Mouse (Mus musculus) embryonic fibroblast, embryonic 13.5 days (primary cell): ENCODE data around the gene Snx18. TPM values are rescaled to one million over a fixed set of nuclear protein-coding genes. Genes with fewer than 3 reads are reported as not detected.

ENCODE experiments used
- H3K27ac ChIP-seq: 2 replicates; pipeline ENCODE4 v1.5.1; 2012; ENCODE audit warnings: low read length, control low read depth, inconsistent platforms; ENCODE audit not compliant: insufficient read depth
- H3K4me1 ChIP-seq: 2 replicates; pipeline ENCODE4 v1.6.1; 2011; ENCODE audit warnings: low read length; ENCODE audit not compliant: control insufficient read depth, insufficient read depth
- H3K4me3 ChIP-seq: 2 replicates; pipeline ENCODE4 v1.5.1; 2011; ENCODE audit warnings: mild to moderate bottlenecking, control low read depth, low read length; ENCODE audit not compliant: insufficient read depth
- CTCF ChIP-seq: IDR thresholded peaks from 2 replicates; pipeline ENCODE4 v1.5.1; 2011; ENCODE audit warnings: mild to moderate bottlenecking, control low read depth, low read length, moderate library complexity, borderline replicate concordance; ENCODE audit not compliant: insufficient read depth
- POLR2A ChIP-seq: IDR thresholded peaks from 2 replicates; pipeline ENCODE4 v1.6.1; 2011; ENCODE audit warnings: low read depth, mild to moderate bottlenecking, control low read depth, low read length, moderate library complexity
- polyA plus RNA-seq: library from polyadenylated mRNA; stranded (reverse); fragments of >200 nt; gene quantifications from 2 replicates; pipeline ENCODE4 v1.2.4, GENCODE M21; 2011; ENCODE audit warnings: low read depth; ENCODE audit not compliant: missing spikeins, insufficient read length

Snx18 gene
- polyA plus RNA-seq, 1 experiment, result 60.7 TPM

DNA sequence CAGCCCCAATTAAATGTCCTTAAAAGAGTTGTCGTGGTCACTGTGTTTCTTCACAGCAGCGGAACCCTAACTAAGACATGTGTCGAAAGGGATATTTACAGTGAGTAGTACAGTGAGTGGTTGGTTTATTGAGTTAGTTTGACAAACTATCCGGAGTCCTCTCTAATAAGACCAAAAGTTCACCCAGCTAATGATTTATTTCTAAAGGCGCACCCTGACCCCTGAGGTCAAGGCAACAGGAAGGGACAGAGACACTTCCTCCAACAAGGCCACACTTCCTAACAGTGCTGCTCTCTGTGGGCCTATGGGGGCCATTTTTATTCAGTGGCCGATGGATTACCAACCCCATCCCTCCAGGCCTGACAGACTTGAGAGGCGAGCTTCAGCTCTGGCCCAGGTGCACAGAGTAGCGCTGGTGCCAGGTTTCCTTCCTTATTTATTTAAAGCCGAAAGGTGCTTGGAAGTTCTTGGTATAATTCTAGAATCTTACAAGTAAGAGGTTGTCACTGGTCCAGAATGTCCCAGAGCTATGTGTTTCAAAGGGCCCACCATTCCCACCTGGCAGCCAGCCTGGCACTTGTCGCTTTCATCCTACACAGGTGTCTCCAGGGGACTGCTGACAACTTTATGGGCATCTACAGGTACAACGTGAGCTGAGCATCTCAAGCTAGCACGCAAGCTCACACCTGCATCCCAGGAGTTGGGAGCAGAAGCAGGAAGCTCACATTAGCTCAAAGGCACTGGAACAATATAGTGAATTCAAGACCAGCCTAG is 16.3 kb downstream of the Snx18 start:
- Histone ChIP-seq H3K27ac (no peak overlapping the region), H3K4me3 (no peak overlapping the region), H3K4me1 (peaks cover 8% of the 10 kb centered on the region; the same call in 1 of the 2 replicates)
- TF ChIP-seq CTCF (no peak), POLR2A (no peak)

DNA sequence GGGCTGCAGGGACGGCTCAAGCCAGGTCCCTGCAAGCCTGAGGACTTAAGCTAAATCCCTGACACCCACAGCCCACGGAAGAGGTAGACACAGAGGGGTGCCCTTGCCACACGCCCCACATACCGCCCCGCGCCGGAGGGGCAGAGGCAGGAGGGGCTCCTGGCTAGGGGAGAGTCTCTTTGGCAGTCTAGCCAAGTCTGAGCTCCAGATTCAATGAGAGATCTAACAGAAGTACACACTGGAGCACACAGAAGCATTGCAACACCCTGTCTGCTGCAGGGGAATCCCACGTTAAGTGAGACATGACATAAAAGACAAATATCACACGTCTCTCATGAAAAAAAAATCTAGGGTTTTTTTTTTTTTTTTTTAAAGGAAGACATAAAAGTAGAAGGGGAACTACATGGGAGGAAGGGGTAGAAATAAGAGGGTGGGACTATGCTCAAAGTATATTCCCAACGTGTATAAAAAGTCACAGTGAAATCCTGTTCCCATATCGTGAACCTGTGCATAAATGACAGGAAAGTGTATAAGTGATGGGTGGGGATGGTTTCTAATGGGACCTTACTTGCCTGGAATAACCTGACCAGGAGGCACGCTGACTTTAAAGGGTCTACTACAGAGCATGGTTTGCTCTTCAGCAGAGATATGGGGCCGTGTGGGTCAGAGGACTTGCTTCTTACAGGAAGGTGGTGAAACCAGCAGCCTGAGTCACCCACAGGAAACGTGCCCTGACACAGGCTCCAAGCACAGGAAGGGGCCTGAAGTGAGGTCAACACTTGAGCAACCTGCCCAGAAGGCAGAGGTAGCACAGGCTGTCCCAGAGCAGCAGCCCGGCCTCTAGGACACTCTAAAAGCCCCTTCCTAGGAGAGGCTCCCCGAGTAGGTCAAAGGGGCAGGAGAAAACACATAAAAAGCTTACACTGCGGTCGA is 17.6 kb downstream of the Snx18 start:
- H3K27ac ChIP-seq, result no peak overlapping the region
- TF ChIP-seq POLR2A (no peak), CTCF (no peak)
- no peak overlapping the region for H3K4me3 ChIP-seq
- peaks cover 16% of the 10 kb centered on the region for H3K4me1 ChIP-seq

DNA sequence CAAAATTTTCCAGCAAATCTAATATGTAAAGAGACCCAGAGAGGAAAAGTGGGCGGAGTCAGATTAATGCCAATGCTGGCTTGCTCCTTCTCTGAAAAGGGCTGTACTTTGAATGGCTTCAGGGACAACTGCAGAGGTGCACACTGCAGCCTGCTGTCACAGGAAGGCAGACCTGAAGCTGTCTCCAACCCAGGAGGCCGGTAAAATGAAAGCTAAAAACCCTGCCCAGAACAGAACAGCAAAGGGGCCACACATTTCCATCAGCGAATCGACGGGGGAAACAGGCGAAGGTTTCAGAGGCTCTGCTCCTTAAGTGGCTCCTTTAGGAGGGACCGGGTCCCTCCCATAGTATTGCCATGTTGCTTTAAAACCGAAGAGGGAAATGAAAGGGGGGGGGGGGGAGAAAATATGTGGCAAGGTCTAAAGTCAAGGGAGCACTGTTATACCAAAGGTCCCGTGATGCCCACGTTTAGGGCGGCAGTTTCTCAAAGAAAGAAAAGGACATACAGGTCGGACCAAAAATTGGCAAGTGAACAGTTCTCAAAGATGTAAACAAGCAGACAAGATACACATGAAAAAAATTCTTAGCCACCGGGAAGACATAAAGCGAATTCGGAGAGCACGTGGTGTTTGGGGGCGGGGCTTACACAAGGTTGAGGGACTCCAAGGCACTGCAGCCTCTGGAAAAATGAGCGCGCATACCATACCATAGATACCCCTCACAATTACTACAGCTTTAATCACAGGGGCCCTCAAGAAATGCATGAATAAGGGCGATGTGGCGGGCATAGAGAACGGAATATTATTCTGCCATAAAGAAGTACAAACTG is 18.4 kb downstream of the Snx18 start:
- peaks cover 22% of the 10 kb centered on the region for H3K4me1 ChIP-seq
- TF ChIP-seq POLR2A (no peak), CTCF (no peak)
- H3K27ac ChIP-seq, result no peak overlapping the region
- H3K4me3 ChIP-seq, result no peak overlapping the region

DNA sequence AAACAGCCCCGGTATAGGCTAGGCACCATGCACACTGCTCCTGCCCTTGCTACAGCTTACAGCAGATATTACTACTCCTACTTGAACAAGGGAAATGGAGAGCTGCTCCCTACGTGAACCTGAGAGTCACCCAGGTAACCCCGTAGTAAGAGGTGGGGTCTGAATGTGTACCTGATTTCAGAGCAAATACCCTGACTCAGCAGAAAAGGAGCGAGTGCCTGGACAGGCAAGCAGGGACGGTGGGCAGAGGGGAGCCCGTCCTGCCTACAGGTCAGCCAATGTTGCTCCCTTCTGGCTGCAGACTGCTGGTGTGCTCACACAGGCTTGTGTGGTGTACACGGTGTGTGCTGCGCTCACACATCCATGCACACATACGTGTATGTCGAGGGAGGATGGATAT is 20.7 kb downstream of the Snx18 start:
- TF ChIP-seq POLR2A, result no peak
- no peak for TF ChIP-seq CTCF
- peaks cover 24% of the 10 kb centered on the region for H3K4me1 ChIP-seq
- H3K4me3 ChIP-seq, result no peak overlapping the region
- H3K27ac ChIP-seq, result no peak overlapping the region

DNA sequence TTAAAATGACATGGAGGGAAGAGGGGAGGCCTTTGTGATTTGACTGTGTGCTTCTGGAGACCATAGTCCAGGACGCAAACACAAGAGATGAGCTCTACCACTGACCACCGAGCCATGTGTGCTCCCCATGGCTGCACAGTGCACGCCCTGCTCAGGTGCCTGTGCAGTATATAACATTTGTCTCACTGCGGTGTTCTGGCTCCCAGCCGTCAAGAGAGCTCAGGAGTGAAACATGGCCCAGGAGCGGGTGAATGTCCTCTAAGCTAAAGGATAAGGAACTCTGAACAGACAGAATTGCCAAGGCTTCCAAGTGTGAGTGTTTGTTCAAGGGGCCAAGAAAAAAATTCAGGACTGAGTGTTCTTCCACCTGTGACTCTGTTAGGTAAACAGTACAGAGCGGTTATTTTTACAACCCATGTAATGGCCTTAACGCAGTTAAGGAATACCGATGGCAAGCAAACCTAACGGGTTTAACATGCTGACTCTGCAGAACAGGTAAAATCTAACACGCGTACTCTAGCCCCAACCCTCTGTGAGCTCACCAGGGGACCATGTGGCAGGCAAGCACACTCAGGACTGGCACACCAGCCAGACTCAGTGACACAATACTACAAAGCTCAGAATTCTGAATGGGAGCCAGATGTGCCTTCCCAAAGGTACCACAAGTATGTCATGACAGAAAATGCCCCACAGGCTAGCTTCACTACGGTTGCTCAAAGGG is 21.4 kb downstream of the Snx18 start:
- H3K4me1 ChIP-seq, result peaks cover 24% of the 10 kb centered on the region
- TF ChIP-seq POLR2A, result no peak
- no peak for TF ChIP-seq CTCF
- H3K4me3 ChIP-seq, result no peak overlapping the region
- no peak overlapping the region for H3K27ac ChIP-seq

DNA sequence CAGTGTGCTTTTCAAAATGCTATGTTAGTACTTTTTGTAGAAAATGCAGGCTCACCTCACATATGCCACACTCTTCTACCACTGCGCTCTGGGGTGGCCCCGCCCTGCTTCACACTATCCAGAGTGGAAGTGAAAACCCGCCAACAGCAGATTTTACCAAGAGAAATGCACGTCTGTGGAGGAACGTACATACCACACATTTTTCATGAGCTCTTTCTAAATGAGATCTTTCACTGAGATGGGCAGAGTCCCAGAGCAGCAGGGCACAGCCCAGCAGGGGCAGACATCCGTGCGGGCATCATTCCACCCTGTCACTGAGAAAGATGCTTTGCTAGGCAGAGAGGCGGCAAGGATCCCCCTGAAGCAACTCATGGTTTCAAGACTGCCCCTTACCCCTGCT is 22.4 kb downstream of the Snx18 start:
- H3K4me3 ChIP-seq, result no peak overlapping the region
- TF ChIP-seq CTCF (no peak), POLR2A (no peak)
- H3K27ac ChIP-seq, result no peak overlapping the region
- H3K4me1 ChIP-seq, result peaks cover 24% of the 10 kb centered on the region

DNA sequence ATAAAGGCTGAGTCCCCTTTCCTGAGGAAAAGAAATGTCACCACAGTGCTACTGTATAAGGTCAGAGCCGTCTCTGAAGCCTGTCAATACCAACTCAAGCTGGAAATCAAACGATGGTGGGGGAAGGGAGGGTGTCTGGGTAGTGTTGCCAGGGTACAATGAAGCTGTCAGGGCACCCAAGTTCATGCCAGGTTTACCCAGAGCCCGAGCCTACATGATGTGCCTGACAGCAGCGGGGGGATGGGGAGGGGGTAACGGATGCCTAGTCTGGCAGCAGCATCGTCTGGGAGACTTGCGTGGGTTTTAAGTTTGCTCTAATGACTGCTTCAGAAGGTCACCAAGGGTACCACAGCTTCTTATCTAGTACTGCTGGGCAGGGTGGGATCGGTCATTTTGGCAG is 23.1 kb downstream of the Snx18 start:
- H3K4me3 ChIP-seq, result no peak overlapping the region
- TF ChIP-seq POLR2A (no peak), CTCF (no peak)
- H3K4me1 ChIP-seq, result peaks cover 24% of the 10 kb centered on the region
- no peak overlapping the region for H3K27ac ChIP-seq

DNA sequence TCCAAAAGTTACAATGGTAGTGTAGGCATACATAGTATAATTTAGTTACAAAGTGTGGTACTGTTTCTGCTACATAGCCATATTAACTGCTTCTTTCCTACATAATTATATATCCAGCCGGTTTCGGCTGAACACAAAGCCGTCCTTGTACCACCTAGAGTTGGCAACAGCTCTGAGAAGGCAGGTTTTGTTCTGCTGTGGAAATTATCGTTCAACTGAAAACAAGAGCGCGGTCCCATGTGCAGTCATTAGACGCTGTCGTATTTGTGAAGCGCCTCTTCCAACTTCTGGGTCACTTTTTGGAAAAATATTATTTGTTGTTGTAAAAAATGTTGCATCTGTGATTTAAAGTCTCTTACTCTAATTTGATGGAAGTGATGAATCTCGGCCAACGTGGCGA is 24.0 kb downstream of the Snx18 start:
- no peak overlapping the region for H3K4me3 ChIP-seq
- TF ChIP-seq POLR2A (no peak), CTCF (no peak)
- H3K27ac ChIP-seq, result no peak overlapping the region
- peaks cover 22% of the 10 kb centered on the region for H3K4me1 ChIP-seq

DNA sequence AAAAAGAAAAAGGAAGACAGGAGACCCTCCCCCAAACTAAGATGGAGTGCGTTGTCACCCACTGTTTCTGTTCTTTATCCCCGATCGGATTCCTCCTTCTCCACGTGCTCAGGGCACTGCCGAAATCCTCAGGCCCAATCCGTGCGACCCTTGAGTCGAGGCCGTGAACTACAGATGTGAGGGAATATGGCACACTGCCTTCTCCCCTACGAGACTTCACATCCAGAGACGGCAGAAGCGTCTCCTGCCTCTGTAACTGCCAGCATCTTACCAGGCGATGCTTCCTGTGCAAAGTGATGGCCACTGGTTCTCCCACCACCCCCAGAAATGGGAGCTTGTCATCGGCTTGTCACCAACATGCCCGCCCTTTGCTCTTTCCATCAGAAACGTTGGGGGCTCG is 24.7 kb downstream of the Snx18 start:
- Histone ChIP-seq H3K27ac (no peak overlapping the region), H3K4me3 (no peak overlapping the region), H3K4me1 (peaks cover 22% of the 10 kb centered on the region)
- TF ChIP-seq CTCF, result no peak
- no peak for TF ChIP-seq POLR2A
